Mouse (Mus musculus): ENCODE data around the gene Ntn4. TPM values are rescaled to one million over a fixed set of nuclear protein-coding genes. Genes with fewer than 3 reads are reported as not detected.

Ntn4 gene
- polyA plus RNA-seq, 1 experiment from 2014 or later: 0.74 TPM

DNA sequence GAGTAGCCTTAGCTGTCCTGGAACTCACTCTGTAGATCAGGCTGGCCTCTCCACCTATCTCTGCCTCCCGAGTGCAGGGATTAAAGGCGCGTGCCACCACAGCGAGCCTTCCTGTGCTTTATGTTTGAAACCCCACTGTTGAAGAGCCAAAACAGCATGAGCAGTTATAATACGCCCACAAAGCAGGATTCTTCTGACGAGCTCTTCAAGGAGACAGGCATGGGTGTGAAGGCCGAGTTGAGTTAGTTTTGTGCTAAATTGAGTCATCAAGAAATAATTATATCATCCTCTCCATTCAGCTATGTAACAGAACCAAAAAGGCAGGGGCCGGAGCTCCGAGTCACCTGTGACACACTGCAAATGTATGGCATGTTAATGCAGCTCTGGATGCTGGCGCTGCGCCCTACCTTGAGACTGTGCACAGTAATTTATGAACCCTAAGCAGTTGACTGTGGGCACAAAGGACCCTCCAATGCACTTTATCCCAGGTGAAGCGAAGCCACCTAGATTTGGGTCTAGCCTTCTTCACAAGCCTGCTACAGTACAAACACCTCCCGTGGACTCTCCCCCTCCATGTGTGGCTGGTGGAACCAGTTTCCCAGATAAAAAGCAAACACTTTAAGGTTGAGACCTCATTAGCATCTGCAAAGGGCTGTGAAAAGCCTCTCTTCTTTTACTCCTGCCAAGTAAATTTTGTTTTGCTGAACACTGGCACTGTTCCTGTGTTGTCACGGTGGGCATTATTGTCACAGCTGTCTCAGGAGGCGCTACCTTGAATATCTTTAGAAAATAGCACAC lies 142.9 kb downstream of the Ntn4 start:
- Histone ChIP-seq H3K9ac (no peak overlapping the region), H3K27me3 (no peaks in the 10 kb centered on the region), H3K9me3 (no peaks in the 10 kb centered on the region), H3K36me3 (no peaks in the 10 kb centered on the region), H3K4me2 (replicated peaks) (no peak overlapping the region), H3K4me3 (no peak overlapping the region), H3K27ac (no peak overlapping the region), H3K4me1 (no peaks in the 10 kb centered on the region)
- no peak for ATAC-seq (ENCODE audit: low FRiP score, low read depth)
- WGBS: 73% methylated on average over 15 of the region's 15 CpGs

Other genes with a start within 250 kb of the Ntn4 start
- 225 and 237 TPM in 2 replicates for gene Lta4h, start 187.3 kb upstream of the Ntn4 start, polyA plus RNA-seq (2015; fragmentation: Nextera tagmentation; extraction: Ambion mirVana)
- 0.18 TPM in 1 of 2 replicates, not detected in the other for gene Hal, start 151.9 kb upstream of the Ntn4 start, polyA plus RNA-seq (2015; fragmentation: Nextera tagmentation; extraction: Ambion mirVana)
- gene Amdhd1, start 100.6 kb upstream of the Ntn4 start, polyA plus RNA-seq (2015; fragmentation: Nextera tagmentation; extraction: Ambion mirVana): 0.47 and 0.55 TPM in 2 replicates
- 0.28 and 0.32 TPM in 2 replicates for gene Ccdc38, start 100.0 kb upstream of the Ntn4 start, polyA plus RNA-seq (2015; fragmentation: Nextera tagmentation; extraction: Ambion mirVana)
- 118 and 122 TPM in 2 replicates for gene Snrpf, start 51.0 kb upstream of the Ntn4 start, polyA plus RNA-seq (2015; fragmentation: Nextera tagmentation; extraction: Ambion mirVana)
- 0.88 and 1.2 TPM in 2 replicates for gene Usp44, start 190.9 kb downstream of the Ntn4 start, polyA plus RNA-seq (2015; fragmentation: Nextera tagmentation; extraction: Ambion mirVana)

Data from limb, embryonic 13.5 days (tissue).